Mouse (Mus musculus) thymus, postnatal 10 days (tissue): ENCODE measurements around the gene Cd274.

Source experiments
- DNase-seq, 2 experiments: peaks; one replicate each; pipeline ENCODE4 v3.0.0; 2021; ENCODE audit warnings: low spot score in 2 of 2

Gene Cd274

GRCm38 (mm10) chr19:29430516-29430915 lies 63.3 kb downstream of the Cd274 start:
- DNase-seq: no peak

GRCm38 (mm10) chr19:29430953-29431352 lies 63.7 kb downstream of the Cd274 start:
- DNase-seq: no peak

- DNase-seq: no peak
Observed at GRCm38 (mm10) chr19:29436793-29437479, 69.7 kb downstream of the Cd274 start.
